Mouse (Mus musculus) embryonic facial prominence, embryonic 11.5 days (tissue): ENCODE results near the gene Slc12a3. TPM values are rescaled to one million over a fixed set of nuclear protein-coding genes. Genes with fewer than 3 reads are reported as not detected.

ENCODE experiments used
- ATAC-seq: fragments of 200-750 bp; cut with Nextera tagmentation; replicated peaks from 2 replicates; pipeline ENCODE4 v1.8.0; 2017; ENCODE audit warnings: low read depth; ENCODE audit not compliant: insufficient number of reproducible peaks, low FRiP score, low TSS enrichment
- DNase-seq: peaks from one replicate; pipeline ENCODE4 v3.0.0-alpha.2; 2015; ENCODE audit warnings: low spot score
- H3K27ac ChIP-seq: fragments of 300-500 bp; sonication (generic); replicated peaks from 2 replicates; pipeline ENCODE4 v1.5.1; 2014; ENCODE audit warnings: mild to moderate bottlenecking, low read depth, low read length, control low read depth
- H3K27me3 ChIP-seq: fragments of 300-500 bp; sonication (generic); 2 replicates; pipeline ENCODE4 v1.6.1; 2014; ENCODE audit warnings: mild to moderate bottlenecking, low read length, moderate library complexity, mixed read lengths; ENCODE audit not compliant: control insufficient read depth, insufficient read depth
- H3K36me3 ChIP-seq: fragments of 300-500 bp; sonication (generic); replicated peaks from 2 replicates; pipeline ENCODE4 v1.6.1; 2014; ENCODE audit warnings: low read depth, mild to moderate bottlenecking, low read length, moderate library complexity, mixed read lengths; ENCODE audit not compliant: control insufficient read depth, insufficient read depth
- H3K4me1 ChIP-seq: fragments of 300-500 bp; sonication (generic); 2 replicates; pipeline ENCODE4 v1.6.1; 2014; ENCODE audit warnings: low read length, mixed read lengths; ENCODE audit not compliant: control insufficient read depth, insufficient read depth
- H3K4me2 ChIP-seq: fragments of 300-500 bp; sonication (generic); 2 replicates; pipeline ENCODE4 v1.6.1; 2014; ENCODE audit warnings: low read depth, mild to moderate bottlenecking, control low read depth, low read length, moderate library complexity
- H3K4me3 ChIP-seq: fragments of 300-500 bp; sonication (generic); 2 replicates; pipeline ENCODE4 v1.5.1; 2014; ENCODE audit warnings: low read depth, low read length, control low read depth
- H3K9ac ChIP-seq: fragments of 300-500 bp; sonication (generic); replicated peaks from 2 replicates; pipeline ENCODE4 v1.6.1; 2014; ENCODE audit warnings: mild to moderate bottlenecking, control low read depth, low read length
- H3K9me3 ChIP-seq: fragments of 300-500 bp; sonication (generic); replicated peaks from 2 replicates; pipeline ENCODE4 v1.6.1; 2016; ENCODE audit warnings: mild to moderate bottlenecking, low read length, inconsistent platforms, mixed read lengths; ENCODE audit not compliant: control insufficient read depth
- WGBS: fragments of 180-500 bp; shearing (Covaris S2); extraction: QIAGEN DNeasy Blood & Tissue Kit; methylation state at CpG from one replicate; pipeline ENCODE4 v1.1.7; 2014; 5-methylcytosine and 5-hydroxymethylcytosine counted together
- polyA plus RNA-seq: library from polyadenylated mRNA; unstranded; fragments of >200 nt; fragmentation: Nextera tagmentation; extraction: Ambion mirVana; gene quantifications from 2 replicates; pipeline ENCODE4 v1.2.1, GENCODE M21; 2014

Gene Slc12a3
- polyA plus RNA-seq, 1 experiment from 2014 or later = not detected

GRCm38 (mm10) chr8:94377714-94378205 is 48.8 kb downstream of the Slc12a3 start:
- Histone ChIP-seq H3K4me3 (no peak overlapping the region), H3K4me1 (no peaks in the 10 kb centered on the region), H3K9ac (no peak overlapping the region), H3K9me3 (no peaks in the 10 kb centered on the region), H3K27me3 (no peaks in the 10 kb centered on the region), H3K27ac (no peak overlapping the region), H3K4me2 (no peak overlapping the region), H3K36me3 (no peaks in the 10 kb centered on the region)
- ATAC-seq (no peak), DNase-seq (no peak)
- 66% methylated on average over 11 of the region's 11 CpGs for WGBS

GRCm38 (mm10) chr8:94378763-94379415 is 49.9 kb downstream of the Slc12a3 start:
- H3K9me3 ChIP-seq = no peaks in the 10 kb centered on the region
- 84% methylated on average over 15 of the region's 15 CpGs for whole genome bisulfite sequencing
- no peak for DNase-seq
- no peak for ATAC-seq
- H3K27ac ChIP-seq = no peak overlapping the region
- H3K4me2 ChIP-seq = no peak overlapping the region
- H3K9ac ChIP-seq = no peak overlapping the region
- no peaks in the 10 kb centered on the region for H3K27me3 ChIP-seq
- no peaks in the 10 kb centered on the region for H3K4me1 ChIP-seq
- no peaks in the 10 kb centered on the region for H3K36me3 ChIP-seq
- no peak overlapping the region for H3K4me3 ChIP-seq

GRCm38 (mm10) chr8:94379686-94380085 is 50.7 kb downstream of the Slc12a3 start:
- H3K4me3 ChIP-seq = no peak overlapping the region
- H3K4me2 ChIP-seq = no peak overlapping the region
- H3K9ac ChIP-seq = no peak overlapping the region
- no peaks in the 10 kb centered on the region for H3K4me1 ChIP-seq
- H3K36me3 ChIP-seq = no peaks in the 10 kb centered on the region
- H3K27me3 ChIP-seq = no peaks in the 10 kb centered on the region
- no peak overlapping the region for H3K27ac ChIP-seq
- ATAC-seq = no peak
- no peak for DNase-seq
- no peaks in the 10 kb centered on the region for H3K9me3 ChIP-seq
- WGBS = 92% methylated on average over 9 of the region's 9 CpGs

GRCm38 (mm10) chr8:94384166-94384565 is 55.2 kb downstream of the Slc12a3 start:
- Histone ChIP-seq H3K36me3 (no peaks in the 10 kb centered on the region), H3K27me3 (no peaks in the 10 kb centered on the region), H3K4me2 (no peak overlapping the region), H3K4me1 (no peaks in the 10 kb centered on the region), H3K9me3 (no peaks in the 10 kb centered on the region), H3K9ac (no peak overlapping the region), H3K27ac (no peak overlapping the region), H3K4me3 (no peak overlapping the region)
- 88% methylated on average over 7 of the region's 7 CpGs for WGBS
- no peak for ATAC-seq
- DNase-seq = no peak

GRCm38 (mm10) chr8:94385506-94386213 is 56.7 kb downstream of the Slc12a3 start:
- Histone ChIP-seq H3K4me2 (peak overlapping the region; percentile 89), H3K36me3 (no peaks in the 10 kb centered on the region; the same call in 1 of the 2 replicates), H3K27me3 (no peaks in the 10 kb centered on the region), H3K4me1 (no peaks in the 10 kb centered on the region), H3K9ac (peak overlapping the region; percentile 69), H3K27ac (no peak overlapping the region), H3K4me3 (peak overlapping the region; percentile 71), H3K9me3 (no peaks in the 10 kb centered on the region)
- ATAC-seq = no peak; the same call in 1 of the 2 replicates
- DNase-seq = no peak
- 28% methylated on average over 20 of the region's 20 CpGs for WGBS

GRCm38 (mm10) chr8:94386214-94387026 is 57.4 kb downstream of the Slc12a3 start, which contains the start of gene Herpud1:
Gene Herpud1, plus strand, starts transcription at chr8:94386438.
- no peaks in the 10 kb centered on the region for H3K4me1 ChIP-seq
- H3K9ac ChIP-seq = peak within 1 kb of the TSS; percentile 77
- H3K27ac ChIP-seq = peak within 1 kb of the TSS; percentile 36; the same call in 1 of the 2 replicates
- no peaks in the 10 kb centered on the region for H3K9me3 ChIP-seq
- peak; percentile 98 for ATAC-seq
- H3K4me2 ChIP-seq = peak within 1 kb of the TSS; percentile 89
- peak within 1 kb of the TSS; percentile 71 for H3K4me3 ChIP-seq
- H3K27me3 ChIP-seq = no peaks in the 10 kb centered on the region
- peaks cover under 1% of the 10 kb centered on the region for H3K36me3 ChIP-seq
- 0% methylated on average over 64 of the region's 65 CpGs for WGBS
- DNase-seq = peak; percentile 96

- ATAC-seq = peak; percentile 40
- H3K4me2 ChIP-seq = peak overlapping the region; percentile 89
- H3K4me1 ChIP-seq = no peaks in the 10 kb centered on the region
- WGBS = 0% methylated on average over 25 of the region's 25 CpGs
- DNase-seq = peak; percentile 87
- no peak overlapping the region for H3K27ac ChIP-seq
- peak overlapping the region; percentile 71 for H3K4me3 ChIP-seq
- H3K9ac ChIP-seq = peak overlapping the region; percentile 77
- H3K27me3 ChIP-seq = no peaks in the 10 kb centered on the region
- H3K36me3 ChIP-seq = peaks cover 3% of the 10 kb centered on the region
- no peaks in the 10 kb centered on the region for H3K9me3 ChIP-seq
These were observed 58.2 kb downstream of the Slc12a3 start for GRCm38 (mm10) chr8:94387027-94387684.
